Mouse (Mus musculus) thymus, adult 18-20 months (tissue): ENCODE data around the gene Tgfbrap1.

Source experiments
- DNase-seq, 2 experiments: peaks; one replicate each; pipeline ENCODE4 v3.0.0; 2022; ENCODE audit warnings: mixed read lengths in 2 of 2

Tgfbrap1 gene

GRCm38 (mm10) chr1:43010461-43010860 is 88.0 kb downstream of the Tgfbrap1 start:
- DNase-seq = no peak

GRCm38 (mm10) chr1:43006524-43006923 is 91.9 kb downstream of the Tgfbrap1 start:
- no peak for DNase-seq

- no peak for DNase-seq
Observed at GRCm38 (mm10) chr1:43006051-43006514, 92.4 kb downstream of the Tgfbrap1 start.
